Mouse (Mus musculus): ENCODE results near the gene Cabp4. TPM values are rescaled to one million over a fixed set of nuclear protein-coding genes. Genes with fewer than 3 reads are reported as not detected.

Gene Cabp4
- total RNA-seq, 2 experiments from 2014 or later: 0.20 TPM; not detected in 1

DNA sequence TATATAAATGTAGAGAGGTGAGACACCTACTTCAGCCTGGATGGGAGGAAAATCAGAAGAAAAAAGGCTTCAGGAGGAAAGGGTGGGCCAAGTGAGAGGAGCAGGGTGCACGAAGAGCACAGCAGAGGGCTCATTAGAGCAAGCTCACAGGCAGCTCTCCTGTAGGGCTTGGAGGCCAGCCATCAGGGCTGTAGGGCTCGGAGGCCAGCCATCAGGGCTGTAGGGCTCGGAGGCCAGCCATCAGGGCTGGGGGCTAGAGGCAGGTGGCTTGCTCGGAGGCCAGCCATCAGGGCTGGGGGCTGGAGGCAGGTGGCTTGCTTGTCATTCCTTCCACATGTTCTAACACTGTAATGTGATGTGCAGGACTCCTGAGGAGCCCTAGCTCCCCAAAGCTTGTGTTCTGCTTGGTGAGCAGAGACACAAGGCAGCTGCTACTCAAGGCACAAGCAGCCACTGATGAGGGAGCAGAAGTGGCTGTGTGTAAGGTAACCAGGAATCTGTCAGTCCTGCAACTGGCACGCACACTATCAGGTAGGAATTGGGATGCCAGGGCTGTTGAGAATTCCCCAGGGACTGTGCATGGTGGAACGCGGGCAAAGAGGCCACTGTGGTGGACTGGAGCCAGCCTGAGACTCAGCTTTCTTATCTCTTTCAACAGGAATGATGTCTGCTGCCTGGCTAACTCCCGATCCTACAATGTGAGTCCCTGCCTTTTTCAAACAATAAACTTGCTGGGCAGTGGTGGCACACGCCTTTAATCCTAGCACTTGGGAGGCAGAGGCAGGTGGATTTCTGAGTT, 23.0 kb upstream of the Cabp4 start:
- no peak for DNase-seq (ENCODE audit: low spot score in 2 of 2)

DNA sequence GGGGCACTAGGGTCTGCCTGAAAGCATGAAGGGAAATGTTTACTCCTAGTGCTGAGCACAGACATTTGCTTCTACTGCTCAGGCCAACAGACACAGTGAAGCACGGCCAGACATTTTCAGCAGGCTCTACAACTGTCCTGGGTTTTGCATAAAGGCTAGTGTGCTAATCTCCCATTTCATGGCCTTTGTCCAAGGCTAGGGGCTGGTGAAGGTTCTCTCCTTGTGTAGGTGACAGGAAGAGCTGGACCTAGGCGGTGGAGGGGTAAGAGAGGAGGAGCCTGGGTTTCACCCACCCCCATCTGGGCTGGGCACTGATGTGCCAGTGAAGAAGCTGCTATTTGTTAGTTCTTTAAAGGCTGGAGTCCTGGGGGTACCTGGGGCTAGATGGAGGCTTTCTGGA, 20.9 kb upstream of the Cabp4 start:
- DNase-seq (ENCODE audit: low spot score in 2 of 2): no peak

DNA sequence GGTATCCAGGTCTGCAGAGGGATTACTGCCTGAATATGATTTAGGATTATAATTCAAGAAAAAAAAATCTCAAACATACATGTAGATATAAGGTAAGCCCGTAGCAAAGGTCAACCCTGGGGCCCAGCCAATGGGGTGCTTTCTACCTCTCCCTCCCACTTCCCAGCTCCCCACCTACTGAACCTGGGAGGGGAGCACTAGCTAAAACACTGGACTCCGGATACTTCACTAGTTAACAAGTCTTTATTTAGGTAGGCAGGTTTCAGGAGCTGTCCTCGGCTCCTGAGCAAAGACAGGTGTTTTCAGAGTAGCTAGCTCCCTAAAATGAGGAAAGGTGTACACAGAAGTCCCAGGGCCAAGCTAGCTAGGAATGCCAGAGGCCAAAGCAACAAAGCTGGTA, 20.3 kb upstream of the Cabp4 start:
- no peak for DNase-seq (ENCODE audit: low spot score in 2 of 2)

DNA sequence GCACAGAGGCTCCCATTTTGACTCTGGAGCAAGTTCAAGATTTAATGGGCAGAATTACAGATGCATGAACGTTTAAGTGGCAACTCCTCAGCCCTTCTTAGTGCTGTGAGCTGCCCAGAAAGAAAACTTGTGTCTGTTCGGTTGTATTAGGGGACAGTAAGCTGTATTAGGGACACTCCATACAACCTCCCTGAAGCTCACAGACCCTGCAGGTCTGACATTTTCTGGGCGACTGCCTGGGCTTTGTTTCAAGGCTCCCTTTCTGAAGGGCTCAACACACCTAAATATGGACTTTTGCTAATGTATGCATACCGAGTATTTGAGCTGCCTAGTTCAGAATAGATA, 19.7 kb upstream of the Cabp4 start:
- DNase-seq (ENCODE audit: low spot score in 2 of 2): no peak

DNA sequence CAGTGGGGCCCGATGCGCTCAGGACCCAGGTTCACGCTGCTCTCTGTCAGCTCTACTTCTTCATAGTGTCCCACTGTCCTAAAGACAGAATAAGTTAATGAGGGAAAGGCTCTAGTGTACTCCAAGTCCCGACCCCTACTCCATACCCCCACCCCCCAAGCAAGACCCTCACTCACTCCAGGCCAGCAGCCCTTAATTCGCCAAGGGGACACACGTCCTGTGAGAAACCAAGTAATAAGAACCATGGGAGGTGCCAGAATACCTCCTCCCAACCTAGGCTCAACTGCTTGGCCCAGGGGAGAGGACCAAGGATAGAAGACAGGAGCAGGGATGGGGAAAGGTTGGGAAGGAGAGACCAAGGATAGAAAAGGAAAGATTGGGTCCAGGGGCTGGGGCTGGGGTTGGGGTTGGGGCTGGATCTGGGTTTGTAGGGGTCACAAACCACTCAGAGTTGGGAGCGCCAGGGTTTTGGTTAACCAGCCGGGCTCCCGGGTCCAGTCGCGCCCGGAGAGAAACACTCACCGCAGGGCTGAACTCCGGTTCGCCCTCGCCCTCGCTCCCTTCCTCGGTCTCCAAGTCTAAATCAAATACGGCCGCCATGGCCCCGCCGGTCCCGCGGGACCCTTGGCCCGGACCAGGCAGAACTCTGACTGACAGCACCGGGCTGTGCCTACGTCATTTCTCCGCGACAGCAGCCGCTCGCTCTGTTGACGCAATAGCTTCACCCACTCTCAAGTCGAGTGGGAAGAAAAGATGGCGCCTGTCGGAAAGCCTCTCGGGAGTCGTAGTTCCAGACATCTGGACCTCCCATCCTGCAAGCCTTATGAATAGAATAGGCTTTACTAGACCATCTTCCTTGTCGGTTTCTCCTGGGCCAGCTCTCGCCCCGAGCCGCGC, 19.1 kb upstream of the Cabp4 start, which contains the start of gene Rps6kb2:
TSS of gene Rps6kb2 (minus strand) at position 709 of the 897 bp plus-strand sequence.
- peak; percentile 87 to 90 for DNase-seq (ENCODE audit: low spot score in 2 of 2)

DNA sequence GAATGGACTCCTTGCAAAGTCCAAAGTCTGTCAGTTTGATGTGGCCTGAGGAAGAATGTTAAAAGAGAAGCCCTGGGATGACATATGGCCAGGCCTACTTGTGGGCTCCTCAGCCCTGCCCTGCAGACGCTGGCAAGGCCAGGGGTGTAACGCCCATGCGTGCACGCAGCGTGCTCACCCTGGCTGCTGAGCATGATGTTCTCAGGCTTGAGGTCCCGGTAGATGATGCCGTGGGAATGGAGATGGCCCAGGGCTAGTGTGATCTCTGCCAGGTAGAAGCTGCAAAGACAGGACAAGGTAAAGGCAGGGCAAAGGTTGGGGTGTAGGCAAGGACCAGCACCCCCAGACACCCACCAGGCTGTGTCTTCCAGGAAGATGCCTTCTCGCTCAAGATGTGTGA, 15.2 kb upstream of the Cabp4 start:
- DNase-seq (ENCODE audit: low spot score in 2 of 2): no peak

DNA sequence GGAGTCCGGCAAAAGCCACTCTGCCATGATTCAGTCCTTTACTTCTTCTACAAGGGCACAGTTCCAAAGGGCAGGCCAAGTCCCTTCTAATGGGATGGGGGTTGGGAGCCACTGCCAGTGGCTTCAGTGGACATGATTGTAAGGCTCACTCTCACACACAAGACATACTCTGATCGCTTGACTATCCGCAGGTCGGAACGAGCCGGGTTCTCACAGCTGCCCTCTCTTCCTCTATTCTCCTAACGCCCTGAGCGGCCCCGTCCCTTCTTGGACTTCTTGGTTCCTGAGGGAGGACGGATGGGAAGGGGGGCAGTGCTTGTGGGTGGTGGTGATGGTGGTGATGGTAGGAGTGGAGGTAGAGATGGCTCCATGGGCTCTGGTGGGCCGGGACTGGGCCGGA, 12.9 kb upstream of the Cabp4 start:
- DNase-seq (ENCODE audit: low spot score in 2 of 2): no peak

DNA sequence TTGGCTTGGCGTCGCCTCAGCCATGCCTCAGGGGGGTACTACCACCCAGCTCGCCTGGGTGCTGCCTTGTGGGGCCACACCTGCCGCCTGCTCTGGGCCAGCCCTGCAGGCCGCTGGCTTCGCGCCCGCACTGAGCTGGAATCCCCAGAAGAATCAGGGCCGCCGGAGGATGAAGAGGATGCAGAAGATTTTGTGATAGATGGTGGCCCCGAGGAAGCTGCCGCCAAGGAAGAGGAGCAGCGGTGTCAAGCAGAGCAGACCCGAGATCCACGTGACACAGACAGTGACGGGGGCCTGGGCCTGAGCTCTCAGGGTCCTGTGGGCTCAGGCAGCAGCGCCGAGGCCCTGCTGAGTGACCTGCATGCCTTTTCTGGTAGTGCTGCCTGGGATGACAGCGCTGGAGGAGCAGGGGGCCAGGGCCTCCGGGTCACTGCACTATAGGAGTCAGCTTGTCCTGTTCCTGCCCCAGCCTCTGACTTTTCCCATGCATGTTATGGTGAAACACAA, 12.3 kb upstream of the Cabp4 start:
- no peak for DNase-seq (ENCODE audit: low spot score in 2 of 2)

DNA sequence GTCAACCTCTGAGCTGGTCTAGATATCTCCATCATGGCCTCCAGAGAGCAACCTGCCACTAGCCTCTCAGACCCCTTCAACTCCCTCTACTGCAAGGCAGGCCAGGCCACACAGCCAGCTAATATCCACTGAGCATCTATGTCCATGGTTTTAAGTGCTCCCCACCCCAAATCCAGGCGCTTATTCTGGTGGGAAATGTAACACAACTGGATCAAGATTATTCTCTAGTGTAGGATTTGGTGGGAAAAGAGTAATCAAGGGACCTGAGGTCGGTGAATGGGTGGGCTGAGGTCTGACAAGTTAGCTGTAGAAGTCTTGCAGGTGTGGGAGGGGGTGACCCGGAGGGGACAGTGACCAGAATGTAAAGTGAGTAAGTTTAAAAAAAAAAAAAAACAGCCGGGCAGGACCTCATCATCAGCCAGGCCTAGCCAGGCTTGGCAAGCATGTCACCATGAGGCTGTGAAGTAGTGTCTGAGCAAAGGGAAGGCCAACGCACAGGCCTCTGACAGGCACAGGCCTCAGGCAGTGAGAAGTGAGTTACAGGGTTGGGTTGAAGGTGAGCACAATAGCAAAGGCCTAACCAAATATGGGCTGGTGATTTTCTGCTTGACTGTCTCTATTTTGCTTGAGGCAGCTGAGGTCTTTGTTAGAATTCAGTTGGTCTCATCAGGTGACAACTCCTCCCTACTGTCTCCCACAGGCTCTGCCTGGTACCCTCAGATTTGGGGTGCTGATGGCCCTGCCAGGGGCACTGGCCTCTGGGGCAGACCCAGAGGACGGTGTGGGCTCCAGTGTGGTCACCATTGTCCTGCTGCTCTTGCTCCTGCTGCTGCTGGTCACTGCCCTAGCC, 11.6 kb upstream of the Cabp4 start:
- DNase-seq (ENCODE audit: low spot score in 2 of 2): no peak

DNA sequence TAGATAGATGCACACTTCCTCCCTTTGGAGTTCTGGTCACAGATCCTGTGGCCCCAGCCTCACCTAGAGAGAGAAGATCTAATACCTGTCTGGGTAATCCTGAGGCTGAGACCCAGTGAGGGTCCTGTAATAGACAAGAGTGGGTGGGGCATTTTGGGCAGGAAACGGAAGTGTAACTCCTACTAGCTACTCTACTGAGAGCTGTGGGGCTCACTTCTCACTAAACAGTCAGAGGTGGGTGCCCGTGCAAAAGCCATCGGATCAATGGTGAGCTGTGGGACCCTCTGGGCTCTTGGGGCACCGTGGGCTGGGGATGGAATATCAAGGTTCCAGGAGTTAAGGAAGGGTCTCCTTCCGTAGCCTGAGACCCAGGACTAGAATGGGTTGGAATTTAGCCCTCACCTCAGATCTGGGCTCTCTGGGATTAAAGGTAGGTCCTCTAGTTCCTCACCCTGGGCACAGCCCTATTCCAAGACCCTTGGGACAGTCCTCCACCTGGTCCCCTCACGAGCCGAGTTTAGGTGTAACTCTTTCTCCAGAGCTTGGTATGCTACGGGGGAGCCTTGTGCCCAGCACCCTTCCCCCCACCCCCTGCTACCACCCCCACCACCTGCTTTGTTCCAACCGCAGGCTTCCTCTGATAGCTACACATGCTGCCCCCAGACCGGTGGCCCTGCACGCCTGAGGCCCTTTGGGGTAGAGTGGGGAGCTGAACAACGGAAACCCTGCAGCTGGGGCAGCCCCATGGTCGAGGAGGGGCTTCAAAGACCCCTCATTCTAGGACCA, 10.8 kb upstream of the Cabp4 start:
- no peak for DNase-seq (ENCODE audit: low spot score in 2 of 2)

DNA sequence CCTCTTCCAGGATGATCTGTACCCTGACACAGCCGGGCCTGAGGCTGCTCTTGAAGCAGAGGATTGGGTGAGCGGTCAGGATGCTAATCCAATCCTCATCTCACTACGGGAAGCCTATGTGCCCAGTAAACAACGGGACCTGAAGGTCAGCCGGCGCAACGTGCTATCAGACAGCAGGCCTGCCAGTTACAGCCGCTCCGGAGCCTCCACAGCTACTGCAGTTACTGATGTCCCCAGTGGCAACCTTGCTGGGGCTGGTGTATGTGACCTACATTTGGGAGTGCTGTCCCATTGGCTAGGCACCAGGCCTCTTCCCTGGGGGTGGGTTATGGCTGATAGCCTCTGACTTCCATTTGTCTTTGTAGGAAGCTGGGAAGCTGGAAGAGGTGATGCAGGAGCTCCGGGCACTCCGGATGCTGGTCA, 9.4 kb upstream of the Cabp4 start, which contains the start of gene Ptprcap:
TSS of gene Ptprcap (plus strand) at position 373 of the 423 bp plus-strand sequence.
- no peak for DNase-seq (ENCODE audit: low spot score in 2 of 2)

DNA sequence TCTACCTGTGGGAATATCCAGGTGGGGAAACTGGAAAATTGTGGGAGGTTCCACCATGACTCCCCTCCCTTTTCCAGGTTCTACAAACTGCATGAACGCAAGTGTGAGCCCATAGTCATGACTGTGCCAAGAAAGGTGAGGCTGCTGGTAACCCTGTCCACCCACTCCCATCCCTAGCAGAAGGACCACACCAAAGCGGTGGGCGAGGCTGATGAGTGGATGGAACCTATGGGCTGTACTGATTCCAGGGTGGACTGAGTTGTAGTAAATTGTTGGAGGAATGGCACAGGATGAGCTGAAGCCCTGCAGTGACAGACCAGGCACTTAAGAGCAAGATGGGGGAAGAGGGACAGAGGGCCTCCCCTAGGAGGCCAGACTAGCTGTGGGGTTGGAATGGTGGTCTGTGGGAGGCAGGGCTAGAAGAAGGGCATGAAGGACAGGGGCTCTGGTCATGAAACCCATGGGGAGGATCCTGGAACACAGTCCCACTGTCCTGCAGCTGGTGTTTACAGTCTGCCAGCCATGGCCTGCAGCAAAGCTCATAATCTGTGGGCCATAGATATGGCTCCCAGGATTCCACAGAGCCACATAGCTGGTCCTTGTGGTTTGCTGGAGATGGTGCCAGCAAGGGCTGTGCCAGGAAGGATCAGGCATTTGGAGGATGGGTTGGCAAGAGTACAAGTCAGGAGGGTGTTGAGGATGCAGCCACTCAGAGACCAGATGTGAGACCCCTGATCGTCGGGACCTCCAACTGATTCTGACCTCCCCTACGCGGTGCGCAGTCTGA, 8.8 kb upstream of the Cabp4 start:
- no peak for DNase-seq (ENCODE audit: low spot score in 2 of 2)

DNA sequence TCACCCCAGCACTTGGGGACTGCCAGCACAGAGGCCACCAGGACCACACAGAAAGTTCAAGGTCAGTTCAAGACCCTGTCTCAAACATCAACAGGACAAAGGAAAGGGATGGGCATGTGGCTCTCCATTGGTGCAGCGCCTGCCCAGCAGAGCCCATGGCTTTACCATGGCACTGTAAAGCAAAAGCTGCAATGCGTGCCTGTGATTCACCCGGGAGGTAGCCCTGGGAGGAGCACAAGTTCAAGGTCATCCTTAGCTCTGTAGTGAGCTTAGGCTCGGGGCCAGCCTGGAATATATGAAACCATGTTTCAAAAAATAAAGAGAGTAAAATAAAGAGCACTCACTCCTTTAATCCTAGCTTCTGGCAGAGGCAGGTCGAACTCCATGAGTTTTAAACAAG, 8.1 kb upstream of the Cabp4 start:
- DNase-seq (ENCODE audit: low spot score in 2 of 2): no peak

DNA sequence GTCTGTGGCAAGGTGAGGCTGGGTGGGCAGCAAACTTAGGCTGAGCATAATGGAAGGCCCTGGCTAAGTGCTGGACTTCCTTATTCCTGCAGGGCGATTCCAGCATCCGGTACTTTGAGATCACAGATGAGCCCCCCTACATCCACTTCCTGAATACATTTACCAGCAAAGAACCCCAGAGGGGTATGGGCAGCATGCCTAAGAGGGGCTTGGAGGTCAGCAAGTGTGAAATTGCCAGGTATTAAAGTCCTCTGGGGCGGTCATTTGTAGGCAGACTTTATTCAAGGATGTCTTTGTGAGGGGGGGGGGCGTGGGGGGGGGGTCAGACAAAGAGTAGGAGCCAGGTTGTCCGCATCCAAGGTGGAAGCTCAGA, 7.6 kb upstream of the Cabp4 start:
- DNase-seq (ENCODE audit: low spot score in 2 of 2): no peak

DNA sequence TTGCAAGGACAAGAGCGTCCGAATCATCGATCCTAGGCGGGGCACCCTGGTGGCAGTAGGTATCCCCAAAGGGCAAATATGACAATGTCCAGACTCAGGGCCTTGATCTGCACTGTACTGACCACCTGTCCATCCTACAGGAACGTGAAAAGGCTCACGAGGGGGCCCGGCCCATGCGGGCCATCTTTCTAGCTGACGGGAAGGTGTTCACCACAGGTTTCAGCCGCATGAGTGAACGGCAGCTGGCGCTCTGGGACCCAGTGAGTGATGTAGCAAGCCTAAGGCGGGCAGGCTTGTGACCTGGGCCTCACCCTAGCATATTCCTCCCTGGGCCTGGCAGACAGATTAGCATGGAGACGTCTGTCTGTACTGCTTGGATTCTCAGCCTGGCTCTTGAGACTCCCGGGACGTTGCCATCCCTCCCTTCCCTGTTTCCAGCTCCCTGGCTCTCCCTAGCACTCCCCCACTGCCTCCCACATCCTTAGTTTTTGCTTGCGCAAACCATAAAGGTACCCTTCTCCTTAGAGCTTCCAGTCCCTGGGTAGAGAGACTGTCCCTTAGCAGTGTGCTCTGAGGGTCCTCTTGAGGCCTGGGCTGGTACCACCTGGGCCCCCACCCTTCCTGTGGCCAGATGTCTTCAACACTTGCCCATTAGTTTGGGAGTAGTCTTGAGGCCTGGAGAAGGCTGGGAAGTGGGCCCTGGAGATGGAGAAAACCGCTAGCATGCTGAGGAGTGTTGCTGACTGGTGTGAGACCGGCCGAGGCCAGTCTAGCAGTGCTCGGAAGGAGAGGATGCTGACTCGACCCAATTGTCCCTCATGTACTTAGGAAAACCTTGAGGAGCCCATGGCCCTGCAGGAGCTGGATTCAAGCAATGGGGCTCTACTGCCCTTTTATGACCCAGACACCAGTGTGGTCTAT, 7.0 kb upstream of the Cabp4 start:
- no peak for DNase-seq (ENCODE audit: low spot score in 2 of 2)

DNA sequence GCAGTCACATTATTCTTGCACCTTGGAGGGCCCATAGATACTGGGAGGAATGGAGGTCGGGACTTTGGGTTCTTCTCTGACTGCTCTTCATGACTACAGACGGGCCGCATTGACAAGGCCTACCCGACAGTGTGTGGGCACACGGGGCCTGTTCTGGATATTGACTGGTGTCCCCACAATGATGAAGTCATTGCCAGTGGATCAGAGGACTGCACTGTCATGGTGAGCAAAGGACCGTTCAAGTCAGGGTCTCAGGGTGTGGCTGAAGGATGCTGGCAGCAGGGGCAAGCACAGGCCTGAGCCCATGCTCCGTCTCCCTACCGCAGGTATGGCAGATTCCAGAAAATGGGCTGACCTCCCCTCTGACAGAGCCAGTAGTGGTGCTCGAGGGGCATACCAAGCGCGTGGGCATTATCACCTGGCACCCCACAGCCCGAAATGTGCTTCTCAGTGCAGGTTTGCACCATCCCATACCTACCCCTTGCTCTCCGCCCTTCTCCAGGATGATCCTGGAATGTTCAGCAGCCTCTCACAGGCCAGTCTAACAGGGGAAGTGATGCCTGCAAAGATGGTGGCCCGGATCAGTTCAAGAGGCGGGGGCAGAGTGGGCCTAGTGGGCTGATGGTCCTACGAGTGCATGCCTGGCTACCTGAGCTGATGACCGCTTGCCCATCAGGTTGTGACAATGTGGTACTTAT, 6.1 kb upstream of the Cabp4 start:
- DNase-seq (ENCODE audit: low spot score in 2 of 2): no peak

DNA sequence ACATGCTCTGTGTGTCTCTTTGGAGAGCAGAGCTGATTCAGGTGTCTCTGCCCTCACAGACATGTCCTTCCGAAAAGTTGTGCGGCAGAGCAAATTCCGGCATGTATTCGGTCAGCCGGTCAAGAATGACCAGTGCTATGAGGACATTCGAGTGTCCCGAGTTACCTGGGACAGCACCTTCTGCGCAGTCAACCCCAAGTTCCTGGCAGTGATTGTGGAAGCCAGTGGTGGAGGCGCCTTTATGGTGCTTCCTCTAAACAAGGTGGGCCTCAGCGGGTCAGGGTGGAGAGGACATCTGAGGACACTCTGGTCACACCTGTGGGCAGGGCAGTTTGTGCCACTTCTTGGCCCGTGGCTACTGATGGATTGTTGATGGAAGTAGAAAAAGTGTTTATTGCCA, 5.5 kb upstream of the Cabp4 start:
- DNase-seq (ENCODE audit: low spot score in 2 of 2): no peak

DNA sequence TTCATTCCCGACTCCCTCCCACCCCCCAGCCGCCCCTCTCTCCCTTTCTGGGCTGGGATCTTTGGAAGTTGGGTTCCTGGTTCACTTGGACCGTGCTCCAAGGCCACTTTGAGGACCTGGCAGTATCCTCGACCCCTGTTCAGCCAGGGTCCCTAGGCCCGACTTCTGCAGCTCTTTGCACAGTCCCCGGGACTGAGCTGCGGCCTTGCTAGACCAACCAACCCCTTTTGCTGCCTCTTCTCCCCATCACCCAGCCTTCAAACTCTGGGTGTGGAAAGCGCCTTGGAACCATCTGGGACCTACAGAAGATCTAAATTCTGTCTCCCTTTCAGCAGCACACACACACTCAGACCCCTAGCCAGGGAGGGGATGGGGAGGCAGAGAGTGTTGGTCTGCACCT, 5.0 kb upstream of the Cabp4 start:
- DNase-seq (ENCODE audit: low spot score in 2 of 2): no peak
